Mouse (Mus musculus) midbrain, embryonic 12.5 days (tissue): ENCODE data around the gene 5730596B20Rik. TPM values are rescaled to one million over a fixed set of nuclear protein-coding genes. Genes with fewer than 3 reads are reported as not detected.

Experiments
- ATAC-seq: fragments of 200-750 bp; cut with Nextera tagmentation; 2 replicates; pipeline ENCODE4 v1.8.0; 2017; ENCODE audit warnings: low read depth, moderate TSS enrichment, moderate library complexity; ENCODE audit not compliant: low FRiP score
- H3K27ac ChIP-seq: fragments of 300-500 bp; sonication (generic); replicated peaks from 2 replicates; pipeline ENCODE4 v1.5.1; 2016; ENCODE audit warnings: mild to moderate bottlenecking
- H3K27me3 ChIP-seq: fragments of 300-500 bp; sonication (generic); 2 replicates; pipeline ENCODE4 v1.6.1; 2016; ENCODE audit warnings: mild to moderate bottlenecking
- H3K36me3 ChIP-seq: fragments of 300-500 bp; sonication (generic); 2 replicates; pipeline ENCODE4 v1.6.1; 2016
- H3K4me1 ChIP-seq: fragments of 300-500 bp; sonication (generic); 2 replicates; pipeline ENCODE4 v1.6.1; 2016
- H3K4me2 ChIP-seq: fragments of 300-500 bp; sonication (generic); replicated peaks from 2 replicates; pipeline ENCODE4 v1.6.1; 2016; ENCODE audit warnings: mild to moderate bottlenecking, moderate library complexity
- H3K4me3 ChIP-seq: fragments of 300-500 bp; sonication (generic); 2 replicates; pipeline ENCODE4 v1.5.1; 2016; ENCODE audit warnings: mild to moderate bottlenecking
- H3K9ac ChIP-seq: fragments of 300-500 bp; sonication (generic); replicated peaks from 2 replicates; pipeline ENCODE4 v1.6.1; 2016; ENCODE audit warnings: mild to moderate bottlenecking, moderate library complexity
- H3K9me3 ChIP-seq: fragments of 300-500 bp; sonication (generic); 2 replicates; pipeline ENCODE4 v1.6.1; 2016; ENCODE audit warnings: mild to moderate bottlenecking
- WGBS: fragments of 180-500 bp; shearing (Covaris S2); methylation state at CpG from one replicate; pipeline ENCODE4 v1.1.7; 2016; 5-methylcytosine and 5-hydroxymethylcytosine counted together
- polyA plus RNA-seq: library from polyadenylated mRNA; unstranded; fragments of >200 nt; fragmentation: Nextera tagmentation; extraction: Ambion mirVana; gene quantifications from 2 replicates; pipeline ENCODE4 v1.2.1, GENCODE M21; 2016

Gene 5730596B20Rik
- polyA plus RNA-seq, 1 experiment from 2014 or later = not detected

GRCm38 (mm10) chr6:52182793-52183192 is 5.5 kb downstream of the 5730596B20Rik start:
- H3K4me1 ChIP-seq = no peaks in the 10 kb centered on the region
- H3K36me3 ChIP-seq = no peaks in the 10 kb centered on the region
- peaks cover 100% of the 10 kb centered on the region for H3K27me3 ChIP-seq
- 4% methylated on average over 1 of the region's 1 CpGs for WGBS
- no peak overlapping the region for H3K4me3 ChIP-seq
- H3K27ac ChIP-seq = no peak overlapping the region
- no peak overlapping the region for H3K9ac ChIP-seq
- no peaks in the 10 kb centered on the region for H3K9me3 ChIP-seq
- ATAC-seq = no peak
- no peak overlapping the region for H3K4me2 ChIP-seq

- Histone ChIP-seq H3K4me3 (no peak overlapping the region), H3K9ac (no peak overlapping the region), H3K27me3 (peaks cover 100% of the 10 kb centered on the region), H3K36me3 (no peaks in the 10 kb centered on the region), H3K9me3 (no peaks in the 10 kb centered on the region), H3K27ac (no peak overlapping the region), H3K4me2 (no peak overlapping the region), H3K4me1 (no peaks in the 10 kb centered on the region)
- ATAC-seq = no peak
- 7% methylated on average over 10 of the region's 10 CpGs for WGBS
Measured at GRCm38 (mm10) chr6:52183311-52184080, 6.2 kb downstream of the 5730596B20Rik start.

GRCm38 (mm10) chr6:52184668-52185067 is 7.4 kb downstream of the 5730596B20Rik start:
- H3K4me3 ChIP-seq = no peak overlapping the region
- no peaks in the 10 kb centered on the region for H3K9me3 ChIP-seq
- H3K27me3 ChIP-seq = peaks cover 100% of the 10 kb centered on the region
- 3% methylated on average over 6 of the region's 6 CpGs for WGBS
- no peak overlapping the region for H3K4me2 ChIP-seq
- ATAC-seq = no peak
- H3K36me3 ChIP-seq = no peaks in the 10 kb centered on the region
- no peaks in the 10 kb centered on the region for H3K4me1 ChIP-seq
- H3K9ac ChIP-seq = no peak overlapping the region
- H3K27ac ChIP-seq = no peak overlapping the region

- H3K4me3 ChIP-seq = no peak overlapping the region
Measured at GRCm38 (mm10) chr6:52185222-52185621, 7.9 kb downstream of the 5730596B20Rik start.

GRCm38 (mm10) chr6:52185834-52186233 is 8.5 kb downstream of the 5730596B20Rik start:
- WGBS = 6% methylated on average over 3 of the region's 3 CpGs
- H3K27ac ChIP-seq = no peak overlapping the region
- no peaks in the 10 kb centered on the region for H3K9me3 ChIP-seq
- H3K36me3 ChIP-seq = no peaks in the 10 kb centered on the region
- H3K4me3 ChIP-seq = no peak overlapping the region
- H3K4me1 ChIP-seq = no peaks in the 10 kb centered on the region
- H3K4me2 ChIP-seq = no peak overlapping the region
- H3K27me3 ChIP-seq = peaks cover 100% of the 10 kb centered on the region
- ATAC-seq = no peak
- no peak overlapping the region for H3K9ac ChIP-seq

More at GRCm38 (mm10) chr6:52185222-52185621, 7.9 kb downstream of the 5730596B20Rik start:
- Histone ChIP-seq H3K27ac (no peak overlapping the region), H3K36me3 (no peaks in the 10 kb centered on the region), H3K9me3 (no peaks in the 10 kb centered on the region), H3K27me3 (peaks cover 100% of the 10 kb centered on the region), H3K4me1 (no peaks in the 10 kb centered on the region), H3K4me2 (no peak overlapping the region), H3K9ac (no peak overlapping the region)
- WGBS = 2% methylated on average over 19 of the region's 19 CpGs
- ATAC-seq = no peak

- H3K9ac ChIP-seq = no peak overlapping the region
- no peaks in the 10 kb centered on the region for H3K36me3 ChIP-seq
- no peak overlapping the region for H3K27ac ChIP-seq
- H3K4me3 ChIP-seq = no peak overlapping the region
- H3K9me3 ChIP-seq = no peaks in the 10 kb centered on the region
- no peak overlapping the region for H3K4me2 ChIP-seq
- peaks cover 100% of the 10 kb centered on the region for H3K27me3 ChIP-seq
- H3K4me1 ChIP-seq = peaks cover 6% of the 10 kb centered on the region
- WGBS = 4% methylated on average over 1 of the region's 1 CpGs
- ATAC-seq = no peak
Measured at GRCm38 (mm10) chr6:52186500-52186899, 9.2 kb downstream of the 5730596B20Rik start.

GRCm38 (mm10) chr6:52189172-52189591 is 11.9 kb downstream of the 5730596B20Rik start:
- Histone ChIP-seq H3K9me3 (no peaks in the 10 kb centered on the region), H3K4me2 (no peak overlapping the region), H3K27ac (no peak overlapping the region), H3K9ac (no peak overlapping the region), H3K27me3 (peaks cover 99% of the 10 kb centered on the region), H3K4me1 (peaks cover 15% of the 10 kb centered on the region), H3K36me3 (no peaks in the 10 kb centered on the region), H3K4me3 (no peak overlapping the region)
- WGBS = 5% methylated on average over 5 of the region's 5 CpGs
- no peak for ATAC-seq

- Histone ChIP-seq H3K4me3 (no peak overlapping the region), H3K27ac (no peak overlapping the region), H3K36me3 (no peaks in the 10 kb centered on the region), H3K27me3 (peaks cover 99% of the 10 kb centered on the region), H3K9me3 (no peaks in the 10 kb centered on the region), H3K4me1 (peaks cover 15% of the 10 kb centered on the region), H3K9ac (no peak overlapping the region), H3K4me2 (no peak overlapping the region)
- ATAC-seq = no peak
- 3% methylated on average over 8 of the region's 8 CpGs for WGBS
Measured at GRCm38 (mm10) chr6:52189909-52190308, 12.6 kb downstream of the 5730596B20Rik start.

- Histone ChIP-seq H3K27ac (no peak overlapping the region), H3K4me2 (no peak overlapping the region), H3K36me3 (no peaks in the 10 kb centered on the region), H3K9me3 (no peaks in the 10 kb centered on the region), H3K4me3 (no peak overlapping the region), H3K9ac (no peak overlapping the region), H3K27me3 (peaks cover 98% of the 10 kb centered on the region), H3K4me1 (peaks cover 15% of the 10 kb centered on the region)
- ATAC-seq = no peak
- WGBS = under 1% methylated on average over 23 of the region's 23 CpGs
Measured at GRCm38 (mm10) chr6:52190410-52190809, 13.1 kb downstream of the 5730596B20Rik start.

GRCm38 (mm10) chr6:52190906-52191810 is 13.9 kb downstream of the 5730596B20Rik start, which contains the start of gene Hoxa4:
Gene Hoxa4 (minus strand): TSS chr6:52191753.
- no peaks in the 10 kb centered on the region for H3K9me3 ChIP-seq
- H3K9ac ChIP-seq = no peak within 1 kb of the TSS
- peak within 1 kb of the TSS; percentile 54 for H3K4me2 ChIP-seq
- no peaks in the 10 kb centered on the region for H3K36me3 ChIP-seq
- WGBS = 2% methylated on average over 48 of the region's 102 CpGs
- peaks cover 15% of the 10 kb centered on the region for H3K4me1 ChIP-seq
- peak within 1 kb of the TSS; percentile 42 for H3K4me3 ChIP-seq
- H3K27ac ChIP-seq = no peak within 1 kb of the TSS
- ATAC-seq = no peak
- peaks cover 97% of the 10 kb centered on the region for H3K27me3 ChIP-seq

GRCm38 (mm10) chr6:52191860-52192550 is 14.7 kb downstream of the 5730596B20Rik start:
- Histone ChIP-seq H3K36me3 (no peaks in the 10 kb centered on the region), H3K27me3 (peaks cover 97% of the 10 kb centered on the region), H3K4me1 (peaks cover 15% of the 10 kb centered on the region), H3K27ac (no peak overlapping the region), H3K9me3 (no peaks in the 10 kb centered on the region), H3K4me2 (peak overlapping the region; percentile 54), H3K4me3 (peak overlapping the region; percentile 42), H3K9ac (no peak overlapping the region)
- WGBS = 2% methylated on average over 43 of the region's 55 CpGs
- ATAC-seq = peak; percentile 58; the same call in 1 of the 2 replicates
